Mouse (Mus musculus): Measurements from ENCODE around the gene Gm49630. TPM values are rescaled to one million over a fixed set of nuclear protein-coding genes. Genes with fewer than 3 reads are reported as not detected.
"Not testable (repeated sequence)": the region's sequence is repeated elsewhere in the genome, so short reads cannot be mapped to it uniquely, and the experiment has no call there.

Gene Gm49630
- polyA plus RNA-seq (2015; fragmentation: Nextera tagmentation; extraction: Ambion mirVana) = not detected in 2 replicates

- 93% methylated on average over 3 of the region's 5 CpGs for WGBS
- H3K4me3 ChIP-seq (replicated peaks); H3K36me3 ChIP-seq; H3K27ac ChIP-seq; H3K9ac ChIP-seq; ATAC-seq; H3K9me3 ChIP-seq; H3K4me1 ChIP-seq (replicated peaks); H3K4me2 ChIP-seq (replicated peaks); H3K27me3 ChIP-seq (replicated peaks): not testable (repeated sequence)
These were observed at the start of gene Gm49630 for GRCm38 (mm10) chr17:7371879-7372278. TSS of gene Gm49630 (minus strand) at chr17:7371979.

- not testable (repeated sequence) for H3K36me3 ChIP-seq; H3K9me3 ChIP-seq; H3K27ac ChIP-seq; H3K4me1 ChIP-seq (replicated peaks); H3K4me2 ChIP-seq (replicated peaks); H3K27me3 ChIP-seq (replicated peaks); H3K9ac ChIP-seq; H3K4me3 ChIP-seq (replicated peaks)
- 33% methylated on average over 3 of the region's 3 CpGs for WGBS
- peak; percentile 84 for ATAC-seq
These were observed 48.6 kb upstream of the Gm49630 start for GRCm38 (mm10) chr17:7420191-7420973.

- not testable (repeated sequence) for H3K9ac ChIP-seq; H3K36me3 ChIP-seq; H3K27ac ChIP-seq; H3K9me3 ChIP-seq; ATAC-seq; H3K4me3 ChIP-seq (replicated peaks); H3K4me1 ChIP-seq (replicated peaks); H3K27me3 ChIP-seq (replicated peaks); H3K4me2 ChIP-seq (replicated peaks)
- WGBS = 80% methylated on average over 7 of the region's 9 CpGs
These were observed 43.0 kb upstream of the Gm49630 start for GRCm38 (mm10) chr17:7414601-7415310.

DNA sequence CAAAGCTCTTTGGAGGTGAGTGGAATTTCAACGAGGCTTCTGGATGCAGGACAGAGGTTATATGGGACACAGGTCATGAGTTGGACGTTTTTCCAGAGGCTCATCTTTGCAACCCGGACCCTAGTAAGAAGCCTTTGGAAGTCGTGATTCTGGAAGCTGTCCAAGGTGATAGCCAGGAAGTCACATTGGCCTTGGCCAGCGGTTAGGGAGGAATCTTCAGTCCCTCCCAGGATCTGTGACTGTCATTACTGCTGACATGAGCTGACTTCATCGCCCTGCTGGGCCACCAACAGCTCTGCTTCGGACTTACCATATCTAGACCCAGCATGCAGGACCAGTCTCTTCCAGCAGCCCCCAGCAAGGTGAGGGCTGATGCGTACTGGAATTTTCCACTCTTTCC lies 41.6 kb upstream of the Gm49630 start:
- H3K36me3 ChIP-seq; H3K4me3 ChIP-seq (replicated peaks); ATAC-seq; H3K4me2 ChIP-seq (replicated peaks); H3K4me1 ChIP-seq (replicated peaks); H3K27ac ChIP-seq; H3K9ac ChIP-seq; H3K9me3 ChIP-seq; H3K27me3 ChIP-seq (replicated peaks): not testable (repeated sequence)
- 73% methylated on average over 8 of the region's 8 CpGs for WGBS

DNA sequence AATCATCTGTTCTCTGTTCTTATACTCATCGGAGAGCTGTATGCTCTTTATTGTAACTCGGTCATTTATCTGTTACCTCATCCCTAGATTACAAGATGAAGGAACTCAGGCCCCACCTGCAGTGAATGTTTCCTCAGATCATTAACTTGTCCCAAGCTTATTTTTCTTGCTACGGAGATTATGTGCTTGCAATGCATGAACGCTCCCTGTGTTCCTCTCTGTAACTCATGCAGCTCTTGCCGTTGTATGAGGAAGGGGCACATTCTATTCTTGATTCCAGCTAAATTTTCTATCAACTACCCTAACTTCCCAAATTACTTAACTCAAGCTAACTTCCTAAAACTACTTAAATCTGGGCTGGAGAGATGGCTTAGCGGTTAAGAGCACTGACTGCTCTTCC lies 28.0 kb upstream of the Gm49630 start:
- H3K4me3 ChIP-seq (replicated peaks); H3K36me3 ChIP-seq; H3K4me2 ChIP-seq (replicated peaks); H3K9ac ChIP-seq; H3K27me3 ChIP-seq (replicated peaks); H3K4me1 ChIP-seq (replicated peaks); ATAC-seq; H3K27ac ChIP-seq; H3K9me3 ChIP-seq: not testable (repeated sequence)
- WGBS = 67% methylated on average over 6 of the region's 6 CpGs

DNA sequence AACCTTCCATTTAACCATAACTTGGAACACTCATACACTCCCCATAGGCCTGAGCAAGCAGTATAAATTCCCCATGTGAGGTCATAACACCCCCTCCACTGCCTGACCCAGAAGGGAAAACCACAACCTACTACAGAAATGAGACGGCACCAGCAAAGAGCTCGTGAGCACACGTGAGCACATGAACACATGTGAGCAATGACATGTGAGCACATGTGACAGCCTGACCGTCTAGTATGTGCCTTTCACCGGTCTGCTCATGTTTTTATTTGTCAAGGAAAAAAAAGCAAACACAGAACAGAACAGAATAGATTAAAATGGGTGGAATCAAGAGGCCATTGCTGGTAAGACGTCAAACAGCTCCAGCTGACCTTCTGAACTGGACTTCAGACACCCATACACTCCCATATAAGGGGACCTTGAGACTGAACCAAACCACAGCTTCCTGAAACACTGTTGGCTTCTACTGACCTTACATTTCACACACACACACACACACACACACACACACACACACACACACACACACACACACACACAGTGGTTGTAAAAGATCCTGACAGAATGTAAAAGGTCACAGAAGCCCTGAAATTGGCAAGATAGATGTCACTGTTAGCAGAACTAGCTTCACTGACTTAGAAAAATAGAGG lies 26.5 kb upstream of the Gm49630 start:
- WGBS = 76% methylated on average over 6 of the region's 6 CpGs

GRCm38 (mm10) chr17:7397079-7397478 lies 25.3 kb upstream of the Gm49630 start:
- 71% methylated on average over 12 of the region's 13 CpGs for WGBS
- H3K9me3 ChIP-seq; H3K4me2 ChIP-seq (replicated peaks); H3K4me3 ChIP-seq (replicated peaks); H3K9ac ChIP-seq; H3K36me3 ChIP-seq; H3K27me3 ChIP-seq (replicated peaks); H3K27ac ChIP-seq; ATAC-seq; H3K4me1 ChIP-seq (replicated peaks): not testable (repeated sequence)

More for the DNA sequence above, 26.5 kb upstream of the Gm49630 start:
- H3K4me1 ChIP-seq (replicated peaks); ATAC-seq; H3K9me3 ChIP-seq; H3K36me3 ChIP-seq; H3K27ac ChIP-seq; H3K4me2 ChIP-seq (replicated peaks); H3K27me3 ChIP-seq (replicated peaks); H3K9ac ChIP-seq; H3K4me3 ChIP-seq (replicated peaks): not testable (repeated sequence)

GRCm38 (mm10) chr17:7396288-7396687 lies 24.5 kb upstream of the Gm49630 start:
- WGBS = no CpG with 5 or more reads among the region's 2 CpGs
- not testable (repeated sequence) for H3K4me3 ChIP-seq (replicated peaks); H3K36me3 ChIP-seq; H3K9ac ChIP-seq; ATAC-seq; H3K27me3 ChIP-seq (replicated peaks); H3K4me1 ChIP-seq (replicated peaks); H3K9me3 ChIP-seq; H3K27ac ChIP-seq; H3K4me2 ChIP-seq (replicated peaks)

GRCm38 (mm10) chr17:7395671-7396070 lies 23.9 kb upstream of the Gm49630 start:
- H3K4me3 ChIP-seq (replicated peaks); H3K9ac ChIP-seq; H3K27ac ChIP-seq; H3K27me3 ChIP-seq (replicated peaks); H3K36me3 ChIP-seq; H3K4me2 ChIP-seq (replicated peaks); H3K4me1 ChIP-seq (replicated peaks); ATAC-seq; H3K9me3 ChIP-seq: not testable (repeated sequence)
- WGBS = 95% methylated on average over 8 of the region's 8 CpGs

DNA sequence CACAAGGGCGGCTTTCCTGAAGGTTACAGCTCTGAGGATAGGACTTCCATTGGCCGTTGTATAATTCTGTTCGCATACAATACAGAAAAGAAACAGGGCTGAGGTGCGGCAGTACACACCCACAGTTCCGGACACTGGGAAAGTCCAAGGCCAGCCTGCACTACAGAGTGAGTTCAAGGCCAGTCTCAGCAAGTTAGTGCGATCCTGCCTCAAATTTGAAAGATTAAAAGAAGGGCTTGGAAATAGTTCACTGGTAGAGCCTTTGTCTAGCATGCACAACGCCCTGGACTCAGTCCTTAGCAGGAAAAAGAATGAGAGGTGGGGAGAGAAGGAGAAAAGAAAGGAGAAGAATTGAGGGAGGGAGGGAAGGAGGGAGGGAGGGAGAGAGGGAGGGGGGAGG lies 23.3 kb upstream of the Gm49630 start:
- WGBS = 79% methylated on average over 7 of the region's 7 CpGs

DNA sequence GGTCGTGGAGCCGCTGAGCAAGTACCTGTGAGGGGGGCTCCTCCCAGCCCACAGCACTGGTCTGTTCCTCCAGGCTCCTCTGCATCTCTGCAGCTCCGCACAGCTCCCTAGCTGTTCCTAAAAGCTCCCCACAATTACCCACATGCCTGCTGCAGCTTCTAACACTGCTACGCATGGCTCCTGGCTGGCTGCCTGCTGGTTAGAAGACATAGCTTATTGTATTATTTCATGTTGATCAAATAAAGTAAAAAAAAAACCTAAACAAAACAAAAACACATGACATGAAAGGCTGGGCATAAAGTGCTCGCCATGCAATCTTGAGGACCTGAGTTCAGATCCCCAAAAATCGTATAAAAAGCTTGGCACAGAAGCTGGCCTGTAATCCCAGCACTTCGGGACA lies 18.1 kb upstream of the Gm49630 start:
- not testable (repeated sequence) for H3K27ac ChIP-seq; H3K9ac ChIP-seq; H3K36me3 ChIP-seq; ATAC-seq; H3K9me3 ChIP-seq; H3K4me3 ChIP-seq (replicated peaks); H3K4me1 ChIP-seq (replicated peaks); H3K27me3 ChIP-seq (replicated peaks); H3K4me2 ChIP-seq (replicated peaks)
- 70% methylated on average over 7 of the region's 7 CpGs for WGBS

More for the DNA sequence above, 23.3 kb upstream of the Gm49630 start:
- H3K36me3 ChIP-seq; H3K9me3 ChIP-seq; H3K4me3 ChIP-seq (replicated peaks); H3K4me2 ChIP-seq (replicated peaks); H3K27ac ChIP-seq; H3K27me3 ChIP-seq (replicated peaks); ATAC-seq; H3K9ac ChIP-seq; H3K4me1 ChIP-seq (replicated peaks): not testable (repeated sequence)

DNA sequence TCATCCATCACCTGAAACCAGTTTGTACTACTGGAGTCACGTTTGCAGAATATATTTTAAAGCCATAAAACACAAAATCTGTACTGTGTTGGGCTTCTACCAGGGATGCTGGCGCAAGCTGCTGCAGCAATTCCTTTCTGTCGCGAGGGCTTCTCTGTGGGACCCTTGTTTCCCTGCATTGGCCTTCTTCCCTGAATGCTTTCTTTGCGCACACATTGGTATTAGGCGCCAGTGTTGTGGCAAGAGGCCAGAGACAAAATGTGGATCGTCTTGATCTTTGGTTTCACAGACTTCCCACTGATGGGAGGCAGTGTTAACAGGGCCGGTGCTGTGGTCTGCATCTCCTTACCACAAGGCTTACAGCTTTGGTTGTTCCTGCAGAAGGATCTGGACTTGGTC lies 17.2 kb upstream of the Gm49630 start:
- H3K27ac ChIP-seq; H3K4me2 ChIP-seq (replicated peaks); H3K4me3 ChIP-seq (replicated peaks); H3K27me3 ChIP-seq (replicated peaks); H3K9me3 ChIP-seq; ATAC-seq; H3K9ac ChIP-seq; H3K4me1 ChIP-seq (replicated peaks); H3K36me3 ChIP-seq: not testable (repeated sequence)
- WGBS = 72% methylated on average over 8 of the region's 8 CpGs

Data from intestine, embryonic 15.5 days (tissue).